Mouse (Mus musculus): ENCODE measurements at regions not wholly inside any gene's neighbourhood (a gene's known extent, or its start where the extent isn't known, plus 50 kb on each side); places are given as distances from the start of the nearest gene placed in this dataset.

DNA sequence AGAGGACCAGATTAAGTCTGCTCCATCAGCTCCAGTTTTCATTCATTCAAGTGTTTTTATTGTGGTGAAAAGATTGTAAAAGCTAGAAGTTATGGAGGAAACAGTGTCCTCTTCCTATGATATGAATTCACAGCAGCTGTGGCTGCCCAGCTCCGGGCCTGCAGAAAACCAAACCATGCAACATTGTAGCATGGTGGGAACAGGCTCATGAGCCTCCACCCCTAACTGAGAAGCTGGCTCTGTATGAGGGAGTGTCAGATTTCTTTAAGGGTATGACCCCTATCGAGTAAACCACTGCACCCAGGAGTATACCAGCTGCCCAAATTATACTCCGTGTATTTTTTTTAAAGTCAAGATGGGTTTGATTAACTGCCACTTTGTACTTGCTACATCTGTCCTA is 189.4 kb downstream of the Atp23 start:
- Histone ChIP-seq H3K27ac (ENCODE audit: low read length) (no peak overlapping the region), H3K4me3 (ENCODE audit: low read depth, low read length) (no peak overlapping the region), H3K36me3 (ENCODE audit: control insufficient read depth, insufficient read depth, low read length) (no peaks in the 10 kb centered on the region), H3K4me1 (ENCODE audit: control insufficient read depth, insufficient read depth, low read length) (no peaks in the 10 kb centered on the region), H3K4me2 (replicated peaks; ENCODE audit: low read depth, low read length) (no peak overlapping the region), H3K9ac (replicated peaks; ENCODE audit: low read depth, low read length) (no peak overlapping the region), H3K27me3 (ENCODE audit: control insufficient read depth, insufficient read depth, low read length) (no peaks in the 10 kb centered on the region), H3K9me3 (ENCODE audit: control insufficient read depth, low read depth, low read length) (no peaks in the 10 kb centered on the region)
- WGBS = 13% methylated on average over 3 of the region's 3 CpGs
- no peak for ATAC-seq (ENCODE audit: insufficient number of reproducible peaks, insufficient read depth, low FRiP score, low read depth)

DNA sequence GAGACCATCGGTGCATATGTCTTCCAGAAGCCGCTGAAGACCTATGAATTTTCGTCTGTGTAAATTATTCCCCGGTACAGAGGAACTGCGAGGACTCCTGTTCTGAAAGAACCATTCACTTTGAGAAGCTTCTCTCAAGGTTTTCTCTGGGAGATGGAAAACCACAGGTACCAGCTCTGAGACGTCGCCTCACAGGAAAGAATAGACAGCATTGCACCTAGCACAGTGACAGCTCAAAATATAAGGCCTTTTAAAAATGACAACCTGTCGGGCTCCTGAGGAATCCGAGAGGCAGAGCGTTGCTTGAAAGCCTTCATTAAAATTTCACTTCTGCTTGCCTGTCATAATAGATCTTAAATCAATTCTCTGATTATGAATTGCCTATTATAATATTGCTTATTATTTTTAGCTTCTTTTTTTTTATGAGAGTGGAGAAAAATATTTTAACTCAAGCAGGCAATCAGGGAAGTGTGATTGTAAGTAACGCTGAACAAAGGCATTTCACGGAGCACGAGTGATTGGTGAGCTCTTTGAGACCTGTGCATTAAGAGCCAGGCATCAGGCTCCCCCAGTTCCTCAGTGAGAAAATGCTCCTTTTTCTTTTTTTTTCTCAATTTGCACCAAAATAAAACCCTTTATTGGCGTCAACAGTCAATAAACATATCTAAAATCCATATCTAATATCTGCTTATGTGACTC is 191.8 kb downstream of the Atp23 start:
- H3K9ac ChIP-seq (replicated peaks; ENCODE audit: low read depth, low read length) = no peak overlapping the region
- ATAC-seq (ENCODE audit: insufficient number of reproducible peaks, insufficient read depth, low FRiP score, low read depth) = no peak

DNA sequence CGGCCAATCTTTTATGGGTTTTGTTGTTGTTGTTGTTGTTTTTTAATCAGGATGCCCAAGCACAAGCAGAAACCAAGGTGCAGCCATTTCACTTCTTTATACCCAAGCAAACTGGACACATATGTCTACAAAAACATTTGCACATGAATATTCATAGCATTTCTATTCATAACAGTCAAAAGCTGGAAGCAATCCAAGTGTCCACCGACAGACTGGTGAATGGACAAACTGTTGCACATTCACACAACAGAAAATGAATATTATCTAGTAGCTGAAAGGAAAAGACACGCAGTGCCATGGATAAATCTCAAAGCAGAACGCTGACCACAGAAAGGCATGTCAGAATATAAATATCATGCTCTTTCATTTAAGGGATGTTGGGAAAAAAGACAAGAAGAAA is 192.4 kb downstream of the Atp23 start:
- H3K4me1 ChIP-seq (ENCODE audit: control insufficient read depth, insufficient read depth, low read length) = no peaks in the 10 kb centered on the region
- H3K4me2 ChIP-seq (replicated peaks; ENCODE audit: low read depth, low read length) = no peak overlapping the region
- H3K27me3 ChIP-seq (ENCODE audit: control insufficient read depth, insufficient read depth, low read length) = no peaks in the 10 kb centered on the region
- no peak overlapping the region for H3K27ac ChIP-seq (ENCODE audit: low read length)
- H3K9ac ChIP-seq (replicated peaks; ENCODE audit: low read depth, low read length) = no peak overlapping the region
- WGBS = 64% methylated on average over 4 of the region's 4 CpGs
- H3K36me3 ChIP-seq (ENCODE audit: control insufficient read depth, insufficient read depth, low read length) = no peaks in the 10 kb centered on the region
- no peak overlapping the region for H3K4me3 ChIP-seq (ENCODE audit: low read depth, low read length)
- no peak for ATAC-seq (ENCODE audit: insufficient number of reproducible peaks, insufficient read depth, low FRiP score, low read depth)
- no peaks in the 10 kb centered on the region for H3K9me3 ChIP-seq (ENCODE audit: control insufficient read depth, low read depth, low read length)

More for the DNA sequence above, 191.8 kb downstream of the Atp23 start:
- Histone ChIP-seq H3K4me1 (ENCODE audit: control insufficient read depth, insufficient read depth, low read length) (no peaks in the 10 kb centered on the region), H3K27ac (ENCODE audit: low read length) (no peak overlapping the region), H3K36me3 (ENCODE audit: control insufficient read depth, insufficient read depth, low read length) (no peaks in the 10 kb centered on the region), H3K4me2 (replicated peaks; ENCODE audit: low read depth, low read length) (no peak overlapping the region), H3K4me3 (ENCODE audit: low read depth, low read length) (no peak overlapping the region), H3K9me3 (ENCODE audit: control insufficient read depth, low read depth, low read length) (no peaks in the 10 kb centered on the region), H3K27me3 (ENCODE audit: control insufficient read depth, insufficient read depth, low read length) (no peaks in the 10 kb centered on the region)
- WGBS = 64% methylated on average over 14 of the region's 14 CpGs

DNA sequence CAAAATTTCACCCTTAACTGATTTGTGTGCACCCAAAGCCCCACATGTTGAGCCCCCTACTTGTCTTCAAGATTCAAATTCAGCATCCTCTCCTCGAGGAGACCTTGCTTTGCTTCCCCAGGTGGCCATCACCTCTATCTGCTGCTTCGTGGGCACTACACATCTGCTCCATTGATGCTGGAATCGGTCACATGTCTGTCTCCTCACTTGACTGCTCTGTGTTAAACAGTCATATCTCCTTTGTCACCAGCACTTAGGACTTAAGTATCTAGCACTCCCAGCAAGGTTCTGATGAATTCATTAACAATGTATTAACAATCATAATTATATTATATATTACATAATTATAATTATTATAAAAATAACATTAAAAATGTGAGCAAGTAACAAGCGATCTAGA is 192.9 kb downstream of the Atp23 start:
- no peak overlapping the region for H3K9ac ChIP-seq (replicated peaks; ENCODE audit: low read depth, low read length)
- no peaks in the 10 kb centered on the region for H3K36me3 ChIP-seq (ENCODE audit: control insufficient read depth, insufficient read depth, low read length)
- WGBS = 78% methylated on average over 4 of the region's 4 CpGs
- H3K9me3 ChIP-seq (ENCODE audit: control insufficient read depth, low read depth, low read length) = no peaks in the 10 kb centered on the region
- no peak overlapping the region for H3K4me2 ChIP-seq (replicated peaks; ENCODE audit: low read depth, low read length)
- no peak overlapping the region for H3K4me3 ChIP-seq (ENCODE audit: low read depth, low read length)
- ATAC-seq (ENCODE audit: insufficient number of reproducible peaks, insufficient read depth, low FRiP score, low read depth) = no peak
- no peaks in the 10 kb centered on the region for H3K27me3 ChIP-seq (ENCODE audit: control insufficient read depth, insufficient read depth, low read length)
- H3K4me1 ChIP-seq (ENCODE audit: control insufficient read depth, insufficient read depth, low read length) = no peaks in the 10 kb centered on the region
- H3K27ac ChIP-seq (ENCODE audit: low read length) = no peak overlapping the region

DNA sequence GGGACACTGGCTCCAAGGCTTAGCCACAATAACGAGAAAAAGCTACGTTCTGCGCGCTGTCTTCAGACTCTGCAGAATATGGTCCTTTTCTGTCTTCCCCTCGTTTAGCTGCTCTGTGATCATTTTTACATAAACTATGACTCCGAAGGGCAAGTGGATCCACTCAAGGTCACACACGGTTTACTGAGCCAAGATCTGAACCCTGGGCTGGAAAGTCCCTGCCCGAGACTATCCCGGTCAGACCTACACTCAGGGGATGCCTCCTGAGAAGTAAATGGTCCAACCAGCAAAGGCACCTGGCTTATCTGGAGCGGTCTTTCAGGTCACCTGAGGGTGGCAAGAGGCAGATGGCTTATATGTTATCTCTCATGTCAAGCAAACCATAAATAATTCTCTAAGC is 204.1 kb downstream of the Atp23 start:
- Histone ChIP-seq H3K36me3 (ENCODE audit: control insufficient read depth, insufficient read depth, low read length) (no peaks in the 10 kb centered on the region), H3K4me3 (ENCODE audit: low read depth, low read length) (no peak overlapping the region), H3K4me2 (replicated peaks; ENCODE audit: low read depth, low read length) (no peak overlapping the region), H3K9ac (replicated peaks; ENCODE audit: low read depth, low read length) (no peak overlapping the region), H3K4me1 (ENCODE audit: control insufficient read depth, insufficient read depth, low read length) (no peaks in the 10 kb centered on the region), H3K27me3 (ENCODE audit: control insufficient read depth, insufficient read depth, low read length) (no peaks in the 10 kb centered on the region), H3K9me3 (ENCODE audit: control insufficient read depth, low read depth, low read length) (no peaks in the 10 kb centered on the region), H3K27ac (ENCODE audit: low read length) (no peak overlapping the region)
- ATAC-seq (ENCODE audit: insufficient number of reproducible peaks, insufficient read depth, low FRiP score, low read depth) = no peak
- WGBS = 69% methylated on average over 10 of the region's 10 CpGs

DNA sequence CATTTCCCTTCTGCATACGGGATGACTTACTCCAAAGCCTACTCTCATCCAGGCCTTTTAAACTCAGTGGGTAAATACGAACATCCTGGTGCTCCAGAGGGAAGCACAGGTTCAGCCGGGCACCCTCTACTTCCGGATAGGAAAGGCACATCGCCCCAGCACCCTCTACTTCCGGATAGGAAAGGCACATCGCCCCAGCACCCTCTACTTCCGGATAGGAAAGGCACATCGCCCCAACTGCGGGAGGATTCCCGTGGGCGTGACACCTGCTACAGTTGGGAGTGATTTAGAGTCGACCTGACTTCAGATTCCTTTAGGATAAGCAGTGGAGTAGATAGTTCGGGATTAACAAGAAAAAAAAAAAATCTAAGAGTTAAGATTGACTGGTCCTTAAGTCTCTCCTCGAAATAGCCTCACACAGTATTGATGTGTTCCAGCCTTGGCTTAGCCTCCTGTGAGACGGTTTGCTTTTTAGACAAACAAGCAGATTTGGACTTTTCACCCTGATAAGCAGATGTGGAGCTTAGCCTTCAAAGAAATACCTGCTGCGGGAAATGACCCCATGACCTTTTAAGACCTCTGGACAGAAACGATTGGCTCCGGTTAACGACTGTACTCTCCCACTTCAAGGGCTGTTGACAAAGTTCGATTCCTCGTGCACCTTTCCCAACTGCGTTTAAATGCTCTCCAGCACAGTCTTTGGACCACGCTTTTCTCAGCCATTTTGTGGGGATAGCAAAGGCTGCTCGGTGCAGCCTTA is 210.1 kb downstream of the Atp23 start:
- Histone ChIP-seq H3K27ac (ENCODE audit: low read length) (no peak overlapping the region), H3K4me1 (ENCODE audit: control insufficient read depth, insufficient read depth, low read length) (no peaks in the 10 kb centered on the region), H3K9me3 (ENCODE audit: control insufficient read depth, low read depth, low read length) (no peaks in the 10 kb centered on the region), H3K36me3 (ENCODE audit: control insufficient read depth, insufficient read depth, low read length) (no peaks in the 10 kb centered on the region), H3K27me3 (ENCODE audit: control insufficient read depth, insufficient read depth, low read length) (no peaks in the 10 kb centered on the region), H3K4me2 (replicated peaks; ENCODE audit: low read depth, low read length) (no peak overlapping the region), H3K9ac (replicated peaks; ENCODE audit: low read depth, low read length) (no peak overlapping the region), H3K4me3 (ENCODE audit: low read depth, low read length) (no peak overlapping the region)
- no peak for ATAC-seq (ENCODE audit: insufficient number of reproducible peaks, insufficient read depth, low FRiP score, low read depth)
- 50% methylated on average over 25 of the region's 25 CpGs for whole genome bisulfite sequencing

DNA sequence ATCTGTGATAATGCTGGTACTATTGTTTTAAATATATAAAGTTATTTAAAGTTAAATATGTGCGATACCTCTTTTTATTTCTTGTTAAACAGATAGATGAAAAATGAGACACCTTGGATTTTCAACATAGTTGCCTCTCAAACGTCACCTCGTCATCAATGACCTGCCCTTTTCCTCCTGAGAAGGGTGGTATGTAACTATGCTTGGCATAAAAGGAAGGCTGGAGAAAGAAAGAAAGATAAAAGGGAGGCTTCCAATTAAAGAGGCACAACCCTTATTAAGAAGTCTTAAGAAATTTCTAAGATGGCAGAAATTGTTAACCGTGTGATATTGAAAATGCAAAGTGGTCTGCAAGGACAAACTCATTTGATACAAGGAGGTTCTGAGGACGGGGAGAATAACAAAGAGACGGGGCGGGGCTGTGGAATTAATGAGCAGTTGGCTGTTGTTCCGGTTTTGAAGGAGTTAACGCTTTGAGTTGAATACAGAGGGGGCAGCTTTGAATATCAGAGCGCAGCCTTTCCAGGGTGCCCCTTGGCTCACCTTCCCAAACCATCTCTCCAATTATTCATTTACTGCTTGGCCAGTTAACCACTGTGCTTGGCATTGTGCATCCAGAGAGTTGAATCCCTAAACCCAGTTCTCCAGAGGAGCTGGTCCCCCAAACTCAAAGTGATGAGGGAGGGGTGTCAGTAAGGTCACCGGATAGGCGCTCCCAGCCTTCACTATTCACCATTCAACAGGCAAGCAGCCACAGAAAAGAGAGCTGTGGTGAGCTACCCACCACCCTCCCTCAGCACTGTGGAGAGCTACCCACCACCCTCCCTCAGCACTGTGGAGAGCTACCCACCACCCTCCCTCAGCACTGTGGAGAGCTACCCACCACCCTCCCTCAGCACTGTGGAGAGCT is 220.6 kb downstream of the Atp23 start:
- Histone ChIP-seq H3K9me3 (ENCODE audit: control insufficient read depth, low read depth, low read length) (no peaks in the 10 kb centered on the region), H3K9ac (replicated peaks; ENCODE audit: low read depth, low read length) (no peak overlapping the region), H3K27me3 (ENCODE audit: control insufficient read depth, insufficient read depth, low read length) (no peaks in the 10 kb centered on the region), H3K36me3 (ENCODE audit: control insufficient read depth, insufficient read depth, low read length) (no peaks in the 10 kb centered on the region), H3K27ac (ENCODE audit: low read length) (no peak overlapping the region), H3K4me2 (replicated peaks; ENCODE audit: low read depth, low read length) (no peak overlapping the region), H3K4me3 (ENCODE audit: low read depth, low read length) (no peak overlapping the region), H3K4me1 (ENCODE audit: control insufficient read depth, insufficient read depth, low read length) (no peaks in the 10 kb centered on the region)
- no peak for ATAC-seq (ENCODE audit: insufficient number of reproducible peaks, insufficient read depth, low FRiP score, low read depth)
- 13% methylated on average over 12 of the region's 12 CpGs for WGBS

DNA sequence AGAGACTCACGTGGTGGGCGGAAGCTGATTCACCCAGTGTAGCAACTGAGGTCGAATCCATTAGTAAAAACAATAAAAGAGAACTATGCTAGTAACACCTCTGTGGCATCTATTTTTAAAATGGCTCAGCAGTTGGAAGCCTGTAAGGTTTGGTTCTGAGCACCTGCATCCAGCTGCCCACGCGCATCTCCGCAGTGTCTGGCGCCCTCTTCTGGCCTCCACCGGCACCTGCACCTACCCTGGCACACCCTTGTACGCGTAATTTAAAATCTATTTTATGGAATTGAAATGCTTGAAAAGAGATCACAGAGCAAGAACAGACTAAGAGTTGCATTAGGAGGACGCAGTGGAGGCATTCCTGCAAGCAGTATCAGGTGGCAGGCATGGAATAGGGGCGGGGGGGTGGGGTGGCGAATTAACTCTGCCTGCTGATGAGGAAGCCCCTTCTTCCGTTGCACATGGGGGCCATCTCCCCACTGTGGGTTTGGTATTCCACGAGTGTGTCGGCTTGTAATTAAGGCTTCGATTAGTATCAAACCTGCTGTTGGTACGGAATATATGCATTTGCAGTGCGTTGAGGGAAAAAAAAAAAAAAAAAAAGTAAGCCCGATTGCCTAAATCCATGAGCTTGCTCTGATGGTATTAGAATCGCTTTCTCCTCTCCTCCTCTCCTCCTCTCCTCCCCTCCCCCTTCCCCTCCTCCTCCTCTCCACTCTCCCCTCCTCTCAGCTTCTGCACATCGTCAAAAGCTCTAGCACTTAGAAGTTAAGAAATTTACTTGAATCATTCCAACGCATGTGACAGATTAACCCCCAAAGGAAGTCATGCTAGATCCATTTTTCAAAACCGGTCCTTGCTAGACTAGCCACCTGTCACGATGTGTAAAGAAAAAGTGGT is 221.7 kb downstream of the Atp23 start:
- no peak for ATAC-seq (ENCODE audit: insufficient number of reproducible peaks, insufficient read depth, low FRiP score, low read depth)
- no peaks in the 10 kb centered on the region for H3K36me3 ChIP-seq (ENCODE audit: control insufficient read depth, insufficient read depth, low read length)
- H3K27ac ChIP-seq (ENCODE audit: low read length) = no peak overlapping the region
- no peaks in the 10 kb centered on the region for H3K4me1 ChIP-seq (ENCODE audit: control insufficient read depth, insufficient read depth, low read length)
- no peak overlapping the region for H3K4me2 ChIP-seq (replicated peaks; ENCODE audit: low read depth, low read length)
- H3K9ac ChIP-seq (replicated peaks; ENCODE audit: low read depth, low read length) = no peak overlapping the region
- no peak overlapping the region for H3K4me3 ChIP-seq (ENCODE audit: low read depth, low read length)
- H3K9me3 ChIP-seq (ENCODE audit: control insufficient read depth, low read depth, low read length) = no peaks in the 10 kb centered on the region
- 25% methylated on average over 25 of the region's 25 CpGs for WGBS
- no peaks in the 10 kb centered on the region for H3K27me3 ChIP-seq (ENCODE audit: control insufficient read depth, insufficient read depth, low read length)

All from stomach, embryonic 14.5 days (tissue).